Mouse (Mus musculus) liver, embryonic 13.5 days (tissue): ENCODE results near the gene Pde8b. TPM values are rescaled to one million over a fixed set of nuclear protein-coding genes. Genes with fewer than 3 reads are reported as not detected.
A peak's percentile ranks its signal among the peaks of the same experiment; 100 is the strongest.
"Not testable (repeated sequence)": the region's sequence is repeated elsewhere in the genome, so short reads cannot be mapped to it uniquely, and the experiment has no call there.

Source experiments
- ATAC-seq: fragments of 200-750 bp; cut with Nextera tagmentation; 2 replicates; pipeline ENCODE4 v1.8.0; 2017; ENCODE audit warnings: low read depth, mild to moderate bottlenecking, moderate number of reproducible peaks, moderate library complexity
- DNase-seq: peaks from one replicate; pipeline ENCODE4 v3.0.0; 2022
- H3K27ac ChIP-seq: fragments of 300-500 bp; sonication (generic); 2 replicates; pipeline ENCODE4 v1.5.1; 2015; ENCODE audit warnings: moderate library complexity, mild to moderate bottlenecking, inconsistent platforms
- H3K27me3 ChIP-seq: fragments of 300-500 bp; sonication (generic); 2 replicates; pipeline ENCODE4 v1.6.1; 2015; ENCODE audit warnings: mild to moderate bottlenecking, inconsistent platforms
- H3K36me3 ChIP-seq: fragments of 300-500 bp; sonication (generic); 2 replicates; pipeline ENCODE4 v1.6.1; 2015; ENCODE audit warnings: mild to moderate bottlenecking, inconsistent platforms
- H3K4me1 ChIP-seq: fragments of 300-500 bp; sonication (generic); replicated peaks from 2 replicates; pipeline ENCODE4 v1.6.1; 2015; ENCODE audit warnings: inconsistent platforms
- H3K4me2 ChIP-seq: fragments of 300-500 bp; sonication (generic); 2 replicates; pipeline ENCODE4 v1.6.1; 2015; ENCODE audit warnings: inconsistent platforms, mild to moderate bottlenecking, moderate library complexity
- H3K4me3 ChIP-seq: fragments of 300-500 bp; sonication (generic); replicated peaks from 2 replicates; pipeline ENCODE4 v1.5.1; 2015; ENCODE audit warnings: mild to moderate bottlenecking, inconsistent platforms
- H3K9ac ChIP-seq: fragments of 300-500 bp; sonication (generic); 2 replicates; pipeline ENCODE4 v1.6.1; 2015; ENCODE audit warnings: mild to moderate bottlenecking, inconsistent platforms
- H3K9me3 ChIP-seq: fragments of 300-500 bp; sonication (generic); replicated peaks from 2 replicates; pipeline ENCODE4 v1.6.1; 2016; ENCODE audit warnings: inconsistent platforms
- WGBS: fragments of 180-500 bp; shearing (Covaris S2); methylation state at CpG from one replicate; pipeline ENCODE4 v1.1.7; 2015; ENCODE audit not compliant: insufficient replicate concordance; 5-methylcytosine and 5-hydroxymethylcytosine counted together
- polyA plus RNA-seq: library from polyadenylated mRNA; unstranded; fragments of >200 nt; fragmentation: Nextera tagmentation; extraction: Ambion mirVana; gene quantifications from 2 replicates; pipeline ENCODE4 v1.2.1, GENCODE M21; 2015

The Pde8b gene
- polyA plus RNA-seq, 1 experiment from 2014 or later = 0.53 TPM

DNA sequence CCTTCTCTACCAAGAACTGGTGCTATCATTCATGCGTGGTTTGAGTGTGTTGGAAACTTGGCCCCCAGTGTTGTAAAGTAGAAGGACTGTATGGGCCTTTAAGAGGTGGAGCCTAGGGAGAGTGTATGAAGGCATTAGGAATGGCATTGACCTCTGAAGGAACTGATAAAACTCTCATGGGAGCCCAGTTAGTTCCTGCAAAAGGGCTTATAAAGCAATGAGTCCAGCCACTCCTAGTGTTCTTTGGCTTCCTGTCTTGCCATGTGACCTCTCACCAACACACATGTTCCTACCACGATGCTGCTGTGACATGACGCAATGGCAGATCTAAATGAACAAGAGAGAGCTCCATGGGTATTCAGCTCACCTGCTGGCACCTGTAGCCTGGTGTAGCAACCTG is 4.9 kb upstream of the Pde8b start:
- H3K27ac ChIP-seq = no peak overlapping the region
- no peaks in the 10 kb centered on the region for H3K4me1 ChIP-seq
- H3K4me3 ChIP-seq = no peak overlapping the region
- H3K9ac ChIP-seq = no peak overlapping the region
- H3K4me2 ChIP-seq = no peak overlapping the region
- H3K27me3 ChIP-seq = peaks cover 16% of the 10 kb centered on the region
- no peaks in the 10 kb centered on the region for H3K36me3 ChIP-seq
- no peak for ATAC-seq
- no peak for DNase-seq
- 48% methylated on average over 3 of the region's 3 CpGs for WGBS
- no peaks in the 10 kb centered on the region for H3K9me3 ChIP-seq

DNA sequence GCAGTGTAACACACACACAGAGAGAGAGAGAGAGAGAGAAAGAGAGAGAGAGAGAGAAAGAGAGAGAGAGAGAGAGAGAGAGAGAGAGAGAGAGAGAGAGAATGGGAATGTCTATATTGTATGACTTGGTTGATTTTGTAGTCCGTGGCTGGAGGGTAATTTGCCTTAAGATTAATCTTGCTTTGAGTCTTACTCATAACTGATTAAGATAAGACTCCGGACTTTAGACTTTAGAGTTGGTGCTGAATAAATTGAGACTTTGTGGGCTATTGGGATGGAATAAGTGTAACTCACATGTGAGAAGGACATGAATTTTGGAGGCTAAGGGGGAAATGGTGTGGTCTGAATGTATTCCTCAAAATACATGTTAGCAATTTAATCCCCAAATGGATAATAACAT is 7.1 kb downstream of the Pde8b start:
- H3K27ac ChIP-seq = no peak overlapping the region
- H3K4me2 ChIP-seq = no peak overlapping the region
- WGBS = 63% methylated on average over 2 of the region's 2 CpGs
- no peaks in the 10 kb centered on the region for H3K36me3 ChIP-seq
- H3K9me3 ChIP-seq = no peaks in the 10 kb centered on the region
- no peaks in the 10 kb centered on the region for H3K4me1 ChIP-seq
- ATAC-seq (no peak), DNase-seq (no peak)
- H3K27me3 ChIP-seq = 0 out of 2 replicates have a peak, but pooled peaks cover under 1% of the 10 kb centered on the region
- no peak overlapping the region for H3K4me3 ChIP-seq
- H3K9ac ChIP-seq = no peak overlapping the region

DNA sequence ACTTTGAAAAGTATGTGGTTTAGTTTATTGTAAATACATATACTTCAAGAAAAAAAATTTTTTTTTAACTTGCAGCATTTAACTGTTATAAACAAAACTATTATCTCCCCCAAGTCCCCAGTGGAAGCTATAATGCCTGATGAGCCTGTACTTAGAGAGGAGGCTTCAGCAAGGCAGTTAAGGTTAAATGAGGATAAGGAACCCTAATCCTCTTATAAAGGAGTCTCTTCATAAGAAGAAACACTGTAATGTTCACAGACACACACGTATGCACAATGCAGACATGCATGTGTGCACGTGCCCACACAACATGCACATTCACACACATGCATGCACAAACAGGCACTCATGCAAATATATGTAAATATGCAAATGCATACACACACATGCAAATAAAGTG is 12.6 kb downstream of the Pde8b start:
- no peak overlapping the region for H3K4me2 ChIP-seq
- H3K9me3 ChIP-seq = no peaks in the 10 kb centered on the region
- no peak for ATAC-seq
- no peak overlapping the region for H3K9ac ChIP-seq
- no peak for DNase-seq
- H3K27me3 ChIP-seq = no peaks in the 10 kb centered on the region
- no peaks in the 10 kb centered on the region for H3K36me3 ChIP-seq
- H3K4me1 ChIP-seq = no peaks in the 10 kb centered on the region
- no peak overlapping the region for H3K27ac ChIP-seq
- WGBS = 76% methylated on average over 2 of the region's 2 CpGs
- H3K4me3 ChIP-seq = no peak overlapping the region

DNA sequence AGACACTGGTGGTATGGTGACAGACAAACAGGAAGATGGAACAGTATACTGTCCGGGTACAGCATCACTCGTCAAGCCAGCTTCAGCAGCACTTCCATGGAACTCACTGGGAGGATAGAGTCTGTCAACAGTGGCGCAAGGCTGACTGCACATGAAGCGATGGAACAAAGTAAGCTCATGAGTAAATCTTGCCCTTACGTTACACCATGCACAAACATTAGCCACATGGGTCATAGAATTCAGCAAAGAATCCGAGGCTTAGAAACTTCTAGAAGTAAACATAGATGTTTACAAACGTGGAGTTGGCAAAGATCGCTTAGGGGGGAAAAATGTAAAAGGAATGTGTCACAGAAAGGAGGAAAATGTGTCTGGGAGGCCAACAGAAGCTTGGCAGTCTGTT is 14.9 kb downstream of the Pde8b start:
- DNase-seq = no peak

DNA sequence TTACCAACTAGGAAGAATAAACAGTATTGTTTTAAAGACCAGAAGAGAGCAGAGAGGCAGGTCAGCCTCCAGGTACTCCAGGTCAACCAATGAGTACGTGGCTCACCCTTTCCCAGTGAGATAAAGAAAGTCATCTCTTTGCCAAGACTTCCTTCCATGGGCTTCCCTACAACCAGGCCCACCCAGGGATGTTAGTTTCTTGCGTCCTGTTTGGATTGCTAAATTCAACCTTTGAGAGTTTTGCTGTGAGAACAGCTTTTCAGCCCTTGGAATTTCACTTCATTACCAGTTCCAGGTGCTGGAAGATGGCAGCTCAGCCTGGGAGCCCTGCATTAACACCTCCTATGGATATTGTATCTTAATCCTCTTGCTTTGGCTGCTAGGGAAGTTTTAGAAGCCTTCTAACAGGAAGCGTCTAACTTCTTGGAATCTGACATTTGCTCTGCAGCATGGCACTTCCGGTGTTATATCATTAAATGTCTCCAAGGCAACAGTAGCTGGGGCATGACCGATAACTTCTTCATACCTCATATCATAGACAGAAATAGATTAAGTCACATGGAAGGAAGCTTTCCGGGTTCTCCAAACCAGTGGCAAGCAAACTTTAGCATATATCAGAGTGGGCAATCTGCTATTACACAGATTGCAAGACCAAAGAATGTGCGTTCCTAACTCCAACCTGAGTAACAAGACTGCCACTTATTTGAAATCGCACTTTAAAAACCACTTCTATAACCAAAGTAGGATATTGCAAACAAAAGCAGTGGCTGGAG is 18.6 kb downstream of the Pde8b start:
- H3K4me2 ChIP-seq = no peak overlapping the region
- no peak overlapping the region for H3K4me3 ChIP-seq
- H3K4me1 ChIP-seq = no peaks in the 10 kb centered on the region
- no peak overlapping the region for H3K27ac ChIP-seq
- H3K9ac ChIP-seq = no peak overlapping the region
- WGBS = 57% methylated on average over 8 of the region's 8 CpGs
- H3K27me3 ChIP-seq = 0 out of 2 replicates have a peak, but pooled peaks cover under 1% of the 10 kb centered on the region
- ATAC-seq (no peak), DNase-seq (no peak)
- no peaks in the 10 kb centered on the region for H3K9me3 ChIP-seq
- H3K36me3 ChIP-seq = no peaks in the 10 kb centered on the region

More for the DNA sequence above, 14.9 kb downstream of the Pde8b start:
- 65% methylated on average over 8 of the region's 8 CpGs for WGBS
- H3K27me3 ChIP-seq = no peaks in the 10 kb centered on the region
- H3K9me3 ChIP-seq = no peaks in the 10 kb centered on the region
- H3K4me2 ChIP-seq = no peak overlapping the region
- H3K4me1 ChIP-seq = no peaks in the 10 kb centered on the region
- no peak overlapping the region for H3K4me3 ChIP-seq
- H3K27ac ChIP-seq = no peak overlapping the region
- no peak for ATAC-seq
- H3K9ac ChIP-seq = no peak overlapping the region
- H3K36me3 ChIP-seq = no peaks in the 10 kb centered on the region

DNA sequence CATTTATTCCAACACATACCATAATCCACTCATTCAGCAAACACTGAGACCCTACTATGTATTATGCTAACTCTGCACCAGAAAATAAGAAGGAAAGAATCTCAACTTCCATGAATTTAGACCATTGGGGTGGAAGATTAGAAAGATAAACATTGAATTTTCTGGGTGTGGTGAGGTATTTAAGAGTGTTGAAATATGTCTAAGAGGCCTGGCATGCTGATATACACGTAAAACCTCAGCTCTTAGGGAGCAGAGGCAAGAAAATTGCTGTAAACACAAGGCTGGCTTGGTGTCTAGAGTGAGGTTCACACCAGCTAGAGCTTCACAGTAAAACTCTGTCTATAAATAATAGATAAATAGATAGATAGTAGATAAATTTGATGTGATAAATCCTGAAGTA is 19.8 kb downstream of the Pde8b start:
- H3K4me2 ChIP-seq = no peak overlapping the region
- no peak overlapping the region for H3K27ac ChIP-seq
- no peaks in the 10 kb centered on the region for H3K36me3 ChIP-seq
- 0 out of 2 replicates have a peak, but pooled peaks cover 4% of the 10 kb centered on the region for H3K27me3 ChIP-seq
- 53% methylated on average over 1 of the region's 1 CpGs for WGBS
- no peaks in the 10 kb centered on the region for H3K9me3 ChIP-seq
- H3K9ac ChIP-seq = no peak overlapping the region
- ATAC-seq (no peak), DNase-seq (no peak)
- H3K4me1 ChIP-seq = no peaks in the 10 kb centered on the region
- H3K4me3 ChIP-seq = no peak overlapping the region

DNA sequence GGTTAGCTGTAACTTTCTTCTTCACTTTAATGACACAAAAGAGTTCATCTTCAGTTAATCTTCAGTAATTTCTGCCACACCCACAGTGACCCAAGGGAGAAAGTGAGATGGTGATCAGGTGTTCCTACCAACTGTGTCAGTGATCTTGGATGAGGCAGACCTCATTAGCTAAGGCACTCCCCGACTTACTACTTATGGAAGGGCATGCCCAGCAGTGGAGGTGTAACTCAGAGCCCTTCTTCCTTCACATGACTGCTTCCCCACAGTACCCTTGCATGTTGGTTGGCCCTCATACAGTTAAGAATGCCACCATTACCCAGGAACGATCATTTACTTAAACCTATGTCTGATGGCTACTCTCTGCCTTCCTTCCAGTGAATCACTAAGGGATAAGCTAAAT is 25.6 kb downstream of the Pde8b start:
- DNase-seq = no peak
- Histone ChIP-seq H3K4me1 (no peaks in the 10 kb centered on the region), H3K27ac (no peak overlapping the region), H3K27me3 (peaks cover 48% of the 10 kb centered on the region), H3K36me3 (no peaks in the 10 kb centered on the region), H3K9me3 (no peaks in the 10 kb centered on the region), H3K9ac (no peak overlapping the region), H3K4me2 (no peak overlapping the region), H3K4me3 (no peak overlapping the region)
- WGBS = 45% methylated on average over 2 of the region's 2 CpGs
- ATAC-seq = no peak

DNA sequence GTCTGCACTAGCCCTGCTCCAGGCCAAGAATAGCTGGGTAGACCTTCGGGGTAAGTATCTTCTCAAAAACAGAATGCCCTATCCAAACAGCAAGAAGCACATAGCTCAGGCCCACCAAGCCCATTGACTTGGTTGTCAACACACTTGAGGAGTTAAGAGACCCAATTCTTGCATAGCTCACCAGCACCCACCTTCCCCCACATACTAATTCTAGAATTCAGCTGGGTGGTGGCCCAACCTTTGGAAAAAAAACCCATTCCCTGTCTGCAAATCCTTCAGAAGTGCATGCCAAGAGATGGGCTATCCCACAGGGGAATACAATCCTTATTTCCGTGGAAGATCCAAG is 26.7 kb downstream of the Pde8b start:
- Histone ChIP-seq H3K27me3 (peaks cover 51% of the 10 kb centered on the region), H3K4me3 (no peak overlapping the region), H3K27ac (no peak overlapping the region), H3K9ac (no peak overlapping the region), H3K4me2 (no peak overlapping the region), H3K9me3 (no peaks in the 10 kb centered on the region), H3K4me1 (no peaks in the 10 kb centered on the region), H3K36me3 (no peaks in the 10 kb centered on the region)
- ATAC-seq (no peak), DNase-seq (no peak)
- 36% methylated on average over 2 of the region's 2 CpGs for WGBS

DNA sequence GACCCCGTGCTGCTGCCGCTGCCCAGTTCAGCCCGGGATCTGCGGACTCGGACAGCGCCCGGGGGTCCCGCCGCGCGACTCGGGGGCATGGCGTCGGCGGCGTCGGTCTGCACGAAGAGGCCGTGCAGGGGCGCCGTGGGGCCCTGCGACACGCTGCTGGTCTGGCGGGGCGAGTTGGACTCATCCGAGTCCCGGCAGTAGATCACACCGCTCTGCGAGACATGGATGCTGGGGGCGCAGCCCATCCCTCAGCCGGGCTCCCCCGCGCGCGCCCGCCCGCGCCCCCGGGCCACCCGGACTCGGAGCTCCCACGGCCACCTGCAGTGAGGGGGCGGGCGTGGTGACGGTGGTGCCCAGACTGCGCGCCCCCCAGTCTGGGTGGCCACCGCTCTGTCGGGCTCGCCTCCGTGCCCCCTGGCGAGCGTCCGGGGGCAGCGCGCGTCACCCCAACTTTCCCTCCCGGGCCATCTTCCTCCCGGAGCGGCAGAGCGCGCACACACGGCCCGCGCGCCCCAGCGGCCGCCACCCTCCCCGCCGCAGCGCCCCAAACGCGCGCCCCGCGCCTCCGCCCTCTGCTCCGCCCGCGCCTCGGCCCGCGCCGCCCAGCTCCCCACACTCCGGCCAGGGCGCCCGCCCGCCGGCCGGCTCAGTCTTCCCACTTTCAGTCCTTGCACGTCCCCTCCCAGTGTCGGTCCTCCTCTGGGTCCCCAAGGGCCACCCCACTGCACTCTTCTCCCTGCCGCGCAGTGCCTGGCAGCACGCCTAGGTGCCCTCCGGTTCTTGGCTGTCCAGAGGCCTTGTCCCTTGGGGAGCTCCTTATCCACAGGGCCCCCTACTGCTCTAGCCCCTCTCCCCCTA is 27.3 kb downstream of the Pde8b start:
- H3K9me3 ChIP-seq = no peaks in the 10 kb centered on the region
- no peaks in the 10 kb centered on the region for H3K4me1 ChIP-seq
- 2% methylated on average over 84 of the region's 96 CpGs for WGBS
- H3K36me3 ChIP-seq = no peaks in the 10 kb centered on the region
- DNase-seq (no peak), ATAC-seq (no peak)
- H3K9ac ChIP-seq = no peak overlapping the region
- peak overlapping the region; percentile 67 for H3K4me2 ChIP-seq
- no peak overlapping the region for H3K27ac ChIP-seq
- H3K4me3 ChIP-seq = peak overlapping the region; percentile 55
- peaks cover 51% of the 10 kb centered on the region for H3K27me3 ChIP-seq

DNA sequence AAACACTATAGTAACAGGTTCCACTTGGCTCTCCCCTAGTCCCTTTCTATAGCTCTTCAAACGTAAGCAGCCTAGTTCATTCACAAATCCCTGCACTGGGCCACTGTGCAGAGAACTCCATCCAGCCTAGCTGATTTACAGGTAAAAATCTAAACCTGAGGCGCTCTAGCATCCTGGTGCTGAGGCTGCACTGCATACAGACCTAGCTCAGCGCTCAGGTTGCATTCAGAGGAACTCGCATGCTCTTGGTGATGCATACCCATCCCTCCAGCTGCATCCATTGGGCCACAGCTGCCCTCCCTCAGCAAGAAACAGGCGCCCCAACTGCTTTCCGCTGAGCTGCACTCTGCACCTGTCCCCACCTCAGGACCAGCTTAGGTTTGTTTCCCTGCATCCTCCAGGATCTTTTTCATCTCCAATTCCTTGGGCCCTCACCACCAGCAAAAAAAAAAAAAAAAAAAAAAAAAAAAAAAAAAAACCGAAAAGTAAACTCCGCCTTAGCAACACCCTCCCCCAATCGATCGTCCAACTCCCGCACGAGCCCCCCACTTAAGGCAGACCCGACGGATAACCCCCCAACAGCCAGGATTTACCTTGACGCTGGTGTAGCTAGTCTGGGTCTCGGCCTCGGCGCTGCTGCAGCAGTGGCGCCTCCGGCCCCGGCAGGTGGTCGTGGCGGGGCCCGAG is 28.1 kb downstream of the Pde8b start:
- Histone ChIP-seq H3K4me2 (peak overlapping the region; percentile 67), H3K9me3 (no peaks in the 10 kb centered on the region), H3K4me3 (peak overlapping the region; percentile 55), H3K27me3 (peaks cover 51% of the 10 kb centered on the region), H3K4me1 (no peaks in the 10 kb centered on the region), H3K9ac (no peak overlapping the region), H3K36me3 (no peaks in the 10 kb centered on the region), H3K27ac (no peak overlapping the region)
- WGBS = 5% methylated on average over 24 of the region's 24 CpGs
- ATAC-seq = no peak
- no peak for DNase-seq

DNA sequence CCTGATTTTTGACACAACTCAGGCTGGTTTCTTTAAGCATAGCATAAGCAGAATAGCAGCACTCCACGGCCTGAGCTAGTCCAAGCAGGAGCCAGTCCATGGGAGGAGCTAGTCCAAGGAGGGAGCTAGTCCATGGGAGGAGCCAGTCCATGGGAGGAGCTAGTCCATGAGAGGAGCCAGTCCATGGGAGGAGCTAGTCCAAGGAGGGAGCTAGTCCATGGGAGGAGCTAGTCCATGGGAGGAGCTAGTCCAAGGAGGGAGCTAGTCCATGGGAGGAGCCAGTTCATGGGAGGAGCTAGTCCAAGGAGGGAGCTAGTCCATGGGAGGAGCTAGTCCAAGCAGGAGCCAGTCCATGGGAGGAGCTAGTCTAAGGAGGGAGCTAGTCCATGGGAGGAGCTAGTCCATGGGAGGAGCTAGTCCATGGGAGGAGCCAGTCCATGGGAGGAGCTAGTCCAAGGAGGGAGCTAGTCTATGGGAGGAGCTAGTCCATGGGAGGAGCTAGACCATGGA is 34.4 kb downstream of the Pde8b start:
- 25% methylated on average over 1 of the region's 1 CpGs for WGBS
- H3K27me3 ChIP-seq, H3K27ac ChIP-seq, H3K4me3 ChIP-seq, H3K4me1 ChIP-seq, H3K9ac ChIP-seq, DNase-seq, H3K4me2 ChIP-seq, H3K9me3 ChIP-seq, ATAC-seq, H3K36me3 ChIP-seq: not testable (repeated sequence)
